Mouse (Mus musculus) CD4-positive, CD25-positive, alpha-beta regulatory T cell, adult 2 months (primary cell): ENCODE measurements around the gene Prkaca.

Experiments used
- DNase-seq: peaks from one replicate; pipeline ENCODE4 v3.0.0-alpha.2; 2012; ENCODE audit warnings: low read depth, low spot score

Prkaca gene

DNA sequence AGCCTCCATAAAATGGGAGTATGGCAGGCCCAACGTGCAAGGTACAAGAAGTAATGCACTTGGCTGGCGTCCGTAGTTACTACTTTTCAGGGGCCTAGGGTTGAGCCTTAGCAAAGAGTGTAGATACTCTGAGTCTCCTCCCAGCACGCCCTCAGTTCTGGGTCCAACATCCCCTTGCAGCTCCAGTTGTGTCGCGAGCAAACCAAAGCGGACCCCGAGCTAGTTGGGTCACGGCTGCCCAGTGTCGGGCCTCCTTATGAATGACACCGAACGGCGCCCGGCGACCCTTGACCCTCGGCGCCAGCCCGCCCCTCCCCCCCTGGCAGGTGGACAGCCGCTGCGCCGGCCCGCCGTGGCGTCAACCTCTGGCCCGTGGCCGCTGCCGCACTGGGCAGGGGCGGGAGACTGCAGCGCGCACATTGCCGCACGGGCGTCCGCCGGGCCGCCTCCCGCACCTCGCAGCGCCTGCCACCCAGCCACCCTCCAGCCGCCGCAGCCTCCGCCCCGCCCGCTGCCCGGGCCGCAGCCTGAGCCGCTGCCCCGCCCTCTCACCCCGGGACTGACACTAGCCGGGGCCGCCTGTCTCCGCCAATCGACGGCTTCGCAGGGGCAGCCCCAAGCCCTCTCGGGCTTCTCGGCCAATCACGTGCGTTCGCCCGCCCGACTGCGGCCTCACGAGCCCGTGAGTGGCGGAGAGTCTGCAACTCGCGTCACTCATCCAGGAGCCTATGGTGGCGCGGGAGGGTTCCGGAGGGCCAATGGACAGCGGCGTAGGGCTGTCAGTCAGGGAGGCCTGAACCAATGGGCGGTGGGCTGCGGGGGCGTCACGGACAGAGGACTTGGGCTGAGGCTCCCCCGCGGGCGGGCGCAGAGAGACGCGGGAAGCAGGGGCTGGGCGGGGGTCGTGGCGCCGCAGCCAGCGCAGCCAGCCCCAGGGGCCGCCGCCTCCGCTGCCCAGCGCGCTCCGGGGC is at the start of gene Prkaca:
TSS of gene Prkaca (plus strand) at position 844 of the 971 bp plus-strand sequence.
- DNase-seq: peak; percentile 98

DNA sequence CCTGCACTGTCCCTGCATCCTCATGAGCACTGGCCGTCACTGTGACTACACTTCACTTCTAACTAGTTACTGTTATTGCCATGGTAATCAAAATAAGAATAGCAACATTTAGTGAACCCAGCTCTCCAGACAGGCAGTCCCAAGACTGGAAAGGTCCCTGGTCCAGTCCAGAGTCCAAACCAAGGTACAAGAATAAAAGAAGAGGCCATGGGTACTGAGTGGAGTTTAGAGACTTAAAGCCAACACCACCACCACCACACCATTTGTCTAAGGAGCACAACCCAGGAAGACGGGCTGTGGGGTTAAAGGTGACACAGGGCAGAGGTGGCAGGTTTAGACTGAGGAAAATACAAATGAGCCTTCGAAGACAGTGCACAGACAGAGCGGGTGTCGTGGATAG is 48.2 kb upstream of the Prkaca start:
- no peak for DNase-seq

DNA sequence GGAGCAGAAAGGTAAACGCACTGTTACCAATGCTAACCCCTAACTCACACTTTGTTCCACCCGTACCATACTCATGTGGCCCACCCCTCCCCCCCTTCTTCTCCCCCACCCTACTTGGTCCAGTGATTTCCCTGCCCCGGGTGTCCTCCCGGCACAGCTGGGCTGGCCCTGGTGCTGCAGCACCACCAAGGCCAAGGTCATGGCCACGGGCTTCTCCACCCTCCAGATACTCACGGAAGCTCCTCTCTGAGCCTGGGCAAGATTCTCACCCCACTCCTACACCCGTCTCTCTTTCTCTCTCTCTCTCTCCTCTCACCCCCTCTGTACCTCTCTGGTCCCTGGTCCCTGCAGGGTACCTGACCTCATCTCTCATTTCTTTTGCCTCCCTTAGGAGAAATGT is 46.5 kb upstream of the Prkaca start:
- DNase-seq: no peak

DNA sequence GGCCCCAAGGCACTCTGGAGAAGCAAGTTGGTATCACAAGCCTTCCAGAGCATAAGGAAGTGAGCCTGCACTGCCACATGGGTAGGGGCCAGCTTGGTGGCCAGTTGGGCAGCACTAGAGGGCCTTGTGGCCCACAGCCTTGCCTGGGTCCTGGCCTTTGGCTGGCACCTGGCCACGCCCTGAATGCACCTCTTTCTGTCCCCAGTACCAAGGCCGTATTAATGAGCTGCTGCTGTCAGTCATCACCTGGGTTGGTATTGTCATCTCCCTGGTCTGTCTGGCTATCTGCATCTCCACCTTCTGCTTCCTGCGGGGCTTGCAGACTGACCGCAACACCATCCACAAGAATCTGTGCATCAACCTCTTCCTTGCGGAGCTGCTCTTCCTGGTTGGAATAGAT is 38.6 kb upstream of the Prkaca start:
- DNase-seq: no peak

DNA sequence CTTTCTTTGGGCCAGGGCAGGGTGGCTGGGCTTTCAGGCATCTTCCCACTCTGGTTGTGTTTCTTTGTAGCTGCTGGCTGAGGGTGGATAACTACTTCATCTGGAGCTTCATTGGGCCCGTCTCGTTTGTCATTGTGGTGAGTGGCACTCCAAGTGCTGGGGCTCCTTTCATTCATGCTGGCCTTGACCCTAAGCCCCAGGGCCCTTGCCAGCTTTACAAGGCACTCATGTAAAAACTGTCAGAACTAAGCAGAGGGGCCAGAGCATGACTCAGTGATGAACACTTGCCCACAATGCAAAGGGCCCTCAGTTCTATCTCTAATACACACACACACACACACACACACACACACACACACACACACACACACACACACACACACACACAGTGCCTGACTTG is 37.8 kb upstream of the Prkaca start:
- no peak for DNase-seq

DNA sequence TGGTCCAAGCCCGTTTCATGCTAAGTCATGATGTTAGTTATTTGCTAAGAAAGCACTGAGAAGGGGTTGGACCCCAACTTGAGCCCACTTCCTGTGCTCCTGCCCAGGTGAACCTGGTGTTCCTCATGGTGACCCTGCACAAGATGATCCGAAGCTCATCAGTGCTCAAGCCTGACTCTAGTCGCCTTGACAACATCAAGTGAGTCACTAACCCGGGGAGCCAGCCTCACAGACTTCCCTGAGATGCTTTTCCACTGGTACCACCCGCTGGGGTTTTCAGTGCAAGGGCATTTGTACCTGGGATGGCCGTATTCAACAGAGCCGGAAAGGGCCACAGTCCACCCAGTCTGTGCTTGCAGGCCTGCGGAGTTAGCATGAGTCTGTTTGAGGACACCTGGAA is 37.4 kb upstream of the Prkaca start:
- no peak for DNase-seq

DNA sequence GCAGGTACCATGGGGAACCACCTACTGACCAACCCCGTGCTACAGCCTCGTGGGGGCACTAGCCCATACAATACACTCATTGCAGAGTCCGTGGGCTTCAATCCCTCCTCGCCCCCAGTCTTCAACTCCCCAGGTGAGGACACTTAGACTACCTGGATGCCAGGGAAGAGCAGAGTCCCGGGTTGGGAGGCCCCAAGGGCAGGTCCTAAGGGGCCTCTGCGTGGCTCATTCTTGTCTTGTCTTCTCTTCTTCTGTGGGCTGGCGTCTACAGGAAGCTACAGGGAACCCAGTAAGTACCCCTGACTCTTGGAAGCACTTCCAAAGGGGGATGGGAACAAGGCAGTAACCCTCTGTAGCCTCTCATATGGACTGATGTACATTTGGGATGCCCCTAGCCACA is 35.1 kb upstream of the Prkaca start:
- DNase-seq: no peak

DNA sequence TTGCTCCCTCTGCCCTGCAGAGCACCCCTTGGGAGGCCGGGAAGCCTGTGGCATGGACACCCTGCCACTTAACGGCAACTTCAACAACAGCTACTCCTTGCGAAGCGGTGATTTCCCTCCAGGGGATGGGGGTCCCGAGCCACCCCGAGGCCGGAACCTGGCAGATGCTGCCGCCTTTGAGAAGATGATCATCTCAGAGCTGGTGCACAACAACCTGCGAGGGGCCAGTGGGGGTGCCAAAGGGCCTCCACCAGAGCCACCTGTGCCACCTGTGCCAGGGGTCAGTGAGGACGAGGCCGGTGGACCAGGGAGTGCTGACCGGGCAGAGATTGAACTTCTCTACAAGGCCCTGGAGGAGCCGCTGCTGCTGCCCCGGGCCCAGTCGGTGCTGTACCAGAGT is 34.5 kb upstream of the Prkaca start:
- DNase-seq: no peak

DNA sequence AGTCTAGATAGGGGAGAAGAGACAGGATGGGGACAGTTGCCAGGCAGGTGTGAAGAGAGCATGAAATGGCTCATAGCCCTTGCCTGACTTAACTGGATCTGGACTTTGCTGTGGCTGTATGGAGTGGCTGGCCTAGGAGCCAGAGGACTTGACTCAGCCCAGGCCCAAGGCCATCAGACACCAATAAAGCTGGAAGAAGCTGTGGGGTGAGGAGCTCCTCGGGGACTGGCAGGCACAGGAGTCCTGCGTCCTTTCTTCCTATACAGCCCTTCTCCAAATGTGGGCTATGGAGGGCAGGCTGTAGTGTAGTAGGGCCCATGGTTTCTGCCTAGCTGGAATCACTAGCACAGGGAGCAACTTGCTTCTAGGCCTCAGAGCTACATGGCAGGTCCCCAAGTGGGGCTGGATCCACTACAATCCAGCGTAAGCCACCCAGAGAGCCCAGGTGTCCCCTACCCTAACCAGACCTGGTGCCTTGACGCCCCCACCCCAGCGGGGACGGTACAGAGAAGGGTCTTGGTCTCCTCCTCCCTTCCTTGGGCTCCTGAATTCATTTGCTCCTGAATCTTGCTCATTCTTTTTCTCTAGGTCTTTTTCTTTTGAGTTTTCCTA is 31.6 kb upstream of the Prkaca start:
- no peak for DNase-seq

DNA sequence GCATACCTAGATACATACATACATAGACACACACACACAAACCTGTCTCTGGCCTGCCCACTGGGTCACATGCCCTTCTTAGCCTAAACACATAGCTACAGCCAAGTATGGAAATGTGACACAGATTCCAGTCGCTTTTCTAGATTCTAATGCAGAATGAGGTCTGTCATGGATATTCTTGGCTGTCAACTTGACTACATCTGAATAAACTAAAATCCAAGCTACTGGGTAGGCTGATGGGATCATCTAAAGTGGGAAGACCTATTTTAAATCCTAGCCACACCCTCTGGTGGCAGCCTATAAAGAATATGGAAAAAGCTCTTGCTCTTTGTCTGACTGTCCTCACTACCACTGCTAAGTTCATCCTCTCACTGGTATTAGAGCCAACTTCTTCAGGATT is 30.3 kb upstream of the Prkaca start:
- no peak for DNase-seq

DNA sequence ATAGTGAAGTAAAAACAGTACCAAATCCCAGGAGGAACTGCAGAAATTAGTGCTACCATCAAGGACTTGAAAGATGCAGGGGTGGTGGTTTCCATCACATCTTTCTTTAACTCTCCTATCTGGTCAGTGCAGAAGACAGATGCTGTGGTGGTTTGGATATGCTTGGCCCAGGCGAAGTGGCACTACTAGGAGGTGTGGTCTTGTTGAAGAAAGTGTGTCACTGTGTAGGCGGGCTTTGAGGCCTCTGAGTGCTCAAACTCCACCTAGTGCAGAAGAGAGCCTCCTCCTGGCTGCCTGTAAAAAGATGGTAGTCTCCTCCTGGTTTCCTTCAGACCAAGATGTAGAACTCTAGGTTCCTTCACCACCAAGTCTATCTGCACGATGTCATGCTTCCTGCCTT is 27.3 kb upstream of the Prkaca start:
- DNase-seq: peak; percentile 32

DNA sequence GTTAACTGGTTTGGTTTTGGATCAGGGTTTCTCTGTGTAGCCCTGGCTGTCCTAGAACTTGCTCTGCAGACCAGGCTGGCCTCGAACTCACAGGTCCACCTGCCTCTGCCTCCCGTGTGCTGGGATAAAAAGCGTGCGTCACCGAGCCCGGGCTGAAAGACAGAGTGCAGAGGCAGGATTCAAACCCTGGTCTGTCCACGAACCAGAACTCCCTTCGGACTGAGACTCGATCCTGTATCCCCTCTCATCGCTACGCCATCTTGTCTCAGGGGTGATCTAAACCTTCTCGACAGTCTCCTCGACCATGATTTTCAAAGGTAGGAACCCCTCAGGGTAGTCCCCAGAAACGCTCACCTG is 18.1 kb upstream of the Prkaca start:
- no peak for DNase-seq

DNA sequence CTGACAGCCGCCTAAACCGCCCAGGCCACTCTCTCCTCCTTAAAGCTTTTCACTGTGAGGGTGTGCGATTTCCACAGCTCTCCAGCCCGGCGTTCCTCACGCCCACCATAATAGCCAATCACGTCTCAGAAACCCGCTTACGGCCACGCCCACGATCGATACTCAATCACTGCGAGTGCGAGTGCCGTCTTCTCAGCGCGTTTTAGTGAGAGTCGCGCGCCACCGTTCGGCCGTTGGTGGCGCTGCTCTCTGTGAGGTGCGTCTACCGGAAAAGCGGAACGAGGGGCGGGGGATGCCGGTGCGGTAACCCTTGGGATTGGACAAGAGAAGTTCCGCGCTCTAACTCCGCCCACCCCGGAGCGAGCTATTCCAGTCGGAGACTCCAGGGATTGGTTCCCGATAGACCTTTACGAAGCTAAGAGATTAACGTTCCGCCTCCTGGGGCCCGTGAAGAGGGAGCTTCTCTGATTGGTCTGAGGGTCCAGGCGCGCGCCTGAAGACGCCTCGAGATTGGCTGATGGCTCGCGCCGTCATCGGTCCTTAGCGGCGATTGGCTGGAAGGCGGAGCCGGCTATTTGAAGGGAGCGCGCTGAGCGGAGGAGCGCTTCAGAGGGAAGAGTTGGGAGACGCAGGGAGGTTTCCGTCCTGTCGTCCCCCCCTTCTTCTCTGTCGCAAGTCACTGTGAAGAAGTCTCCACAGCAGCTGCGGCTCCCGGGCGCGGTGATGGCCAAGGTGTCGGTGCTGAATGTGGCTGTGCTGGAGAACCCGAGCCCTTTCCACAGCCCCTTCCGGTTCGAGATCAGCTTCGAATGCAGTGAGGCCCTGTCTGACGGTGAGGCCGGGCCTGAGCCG is 17.5 kb upstream of the Prkaca start, which contains the start of the genes Gm10644 and Asf1b:
TSS of gene Gm10644 (minus strand) at position 100 of the 852 bp plus-strand sequence.
TSS of gene Asf1b (plus strand) at position 402 of the 852 bp plus-strand sequence.
- peak; percentile 99 for DNase-seq

DNA sequence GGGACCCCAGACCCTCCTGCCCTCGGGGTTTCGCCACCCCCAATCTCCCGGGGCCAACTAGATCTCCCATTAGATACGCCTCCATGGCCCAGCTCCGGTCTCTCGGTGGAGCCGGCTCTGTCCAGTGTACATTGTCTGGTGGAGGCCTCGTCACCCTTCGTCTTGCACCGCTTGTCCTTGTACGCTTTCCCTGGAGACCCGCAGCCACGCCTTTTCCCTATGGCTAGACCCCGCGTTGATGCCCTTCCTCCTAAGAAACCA is 16.9 kb upstream of the Prkaca start:
- no peak for DNase-seq

DNA sequence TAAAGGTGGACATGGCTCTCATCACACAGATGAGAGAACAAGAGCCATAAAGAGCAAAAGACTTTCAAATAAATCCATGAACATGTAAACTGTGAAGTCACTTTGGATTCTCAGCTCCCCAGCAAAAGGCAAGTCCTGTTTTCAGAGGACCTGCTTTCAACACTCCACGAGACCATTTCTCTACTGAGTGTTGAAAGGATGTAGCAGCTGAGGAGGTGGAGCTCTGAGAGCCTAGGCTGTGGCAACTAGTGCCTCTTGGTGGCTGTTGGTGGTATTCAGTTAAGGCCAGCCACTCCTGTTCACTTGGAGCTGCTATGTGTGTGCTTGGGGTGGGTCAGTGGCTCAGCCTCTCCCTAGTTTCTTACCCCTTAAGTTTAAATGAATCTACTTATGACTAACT is 16.0 kb upstream of the Prkaca start:
- DNase-seq: peak; percentile 69

DNA sequence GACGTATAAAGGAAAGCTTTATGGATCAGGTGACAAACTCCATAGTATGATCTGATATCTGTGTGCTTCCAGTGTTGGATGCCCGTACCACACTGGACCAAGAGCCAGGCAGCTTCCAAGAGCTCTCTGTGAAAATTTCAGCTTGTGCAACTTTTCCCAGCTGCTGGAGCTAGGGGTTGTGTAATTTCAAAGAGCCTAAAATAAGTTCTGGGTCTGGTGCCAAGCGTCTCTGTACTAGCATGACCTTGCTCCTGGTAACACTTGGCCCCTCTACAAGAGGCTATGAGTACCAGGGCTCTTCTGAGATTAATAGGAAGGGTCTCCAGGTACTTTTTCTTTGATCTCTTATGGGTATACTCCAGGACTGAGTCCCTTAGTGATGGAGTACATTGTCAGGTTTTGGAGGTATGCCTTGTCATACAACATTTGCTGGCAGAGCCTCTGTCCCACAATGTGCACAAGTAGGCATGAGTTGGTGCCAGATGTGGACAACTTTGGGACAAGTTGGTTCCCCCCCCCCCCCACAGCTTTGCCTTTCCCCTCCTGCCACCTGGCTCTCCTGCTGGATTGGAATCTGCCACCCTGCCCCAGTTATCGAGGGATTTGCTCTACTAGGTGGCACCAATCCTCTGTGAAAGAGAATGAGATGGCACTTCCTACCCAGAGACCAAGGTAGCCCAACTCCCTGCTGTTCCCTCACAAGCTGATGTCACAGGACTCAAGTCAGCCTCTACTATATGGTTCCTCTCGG is 8.6 kb upstream of the Prkaca start:
- DNase-seq: no peak

DNA sequence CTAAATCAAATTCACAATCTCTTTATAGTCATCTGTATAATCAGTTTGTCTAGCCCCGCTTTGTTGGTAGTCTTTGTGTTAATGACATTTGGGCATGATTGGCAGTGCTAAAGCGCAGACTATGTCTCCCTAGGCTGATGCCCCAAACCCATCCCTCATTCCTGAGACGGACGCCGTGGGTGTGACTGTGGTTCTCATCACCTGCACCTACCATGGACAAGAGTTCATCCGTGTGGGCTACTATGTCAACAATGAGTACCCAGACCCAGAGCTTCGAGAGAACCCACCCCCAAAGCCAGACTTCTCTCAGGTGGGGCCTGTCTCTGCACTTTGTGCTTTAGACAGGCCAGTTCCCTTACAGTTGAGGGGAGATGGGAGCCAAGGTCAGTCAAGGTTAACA is 5.1 kb upstream of the Prkaca start:
- DNase-seq: no peak

DNA sequence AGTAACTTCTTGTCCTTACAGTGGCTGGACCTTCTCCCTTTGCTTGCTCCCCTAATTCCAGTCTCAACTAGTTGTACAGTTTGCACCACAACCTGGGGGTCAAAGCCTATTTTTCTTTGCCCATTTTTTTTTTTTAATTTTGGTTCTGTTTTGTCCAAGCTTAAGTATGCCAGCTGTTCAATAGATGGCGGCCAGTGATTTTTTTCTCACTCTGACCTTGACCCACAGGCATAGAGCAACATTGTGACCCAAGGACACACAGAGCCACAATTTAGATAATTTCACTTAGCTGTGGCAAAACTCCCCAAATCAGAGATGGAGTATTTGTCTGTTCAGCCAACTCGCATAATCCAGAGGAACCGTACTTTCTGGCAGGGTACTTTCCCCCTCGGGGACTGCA is 1.7 kb upstream of the Prkaca start:
- no peak for DNase-seq

DNA sequence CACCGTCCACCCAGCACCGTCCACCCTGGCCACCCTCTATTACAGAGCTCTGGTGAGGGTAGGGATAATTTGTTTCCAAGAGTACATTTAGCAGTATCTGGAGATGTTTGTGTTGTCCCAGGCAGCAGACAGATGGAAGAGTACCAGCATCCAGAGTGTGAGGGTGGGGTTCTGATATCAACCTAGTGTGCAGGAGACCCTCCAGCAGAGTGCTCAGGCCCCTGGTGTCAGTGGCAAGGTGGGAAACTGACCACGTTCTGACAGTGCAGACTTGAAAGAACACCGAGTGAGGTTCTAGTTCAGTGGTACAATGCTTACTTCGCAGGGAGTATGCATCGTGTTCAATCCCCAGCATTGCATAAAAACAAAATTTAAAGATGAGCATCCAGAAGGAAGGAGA is 1.1 kb upstream of the Prkaca start:
- DNase-seq: peak; percentile 11

DNA sequence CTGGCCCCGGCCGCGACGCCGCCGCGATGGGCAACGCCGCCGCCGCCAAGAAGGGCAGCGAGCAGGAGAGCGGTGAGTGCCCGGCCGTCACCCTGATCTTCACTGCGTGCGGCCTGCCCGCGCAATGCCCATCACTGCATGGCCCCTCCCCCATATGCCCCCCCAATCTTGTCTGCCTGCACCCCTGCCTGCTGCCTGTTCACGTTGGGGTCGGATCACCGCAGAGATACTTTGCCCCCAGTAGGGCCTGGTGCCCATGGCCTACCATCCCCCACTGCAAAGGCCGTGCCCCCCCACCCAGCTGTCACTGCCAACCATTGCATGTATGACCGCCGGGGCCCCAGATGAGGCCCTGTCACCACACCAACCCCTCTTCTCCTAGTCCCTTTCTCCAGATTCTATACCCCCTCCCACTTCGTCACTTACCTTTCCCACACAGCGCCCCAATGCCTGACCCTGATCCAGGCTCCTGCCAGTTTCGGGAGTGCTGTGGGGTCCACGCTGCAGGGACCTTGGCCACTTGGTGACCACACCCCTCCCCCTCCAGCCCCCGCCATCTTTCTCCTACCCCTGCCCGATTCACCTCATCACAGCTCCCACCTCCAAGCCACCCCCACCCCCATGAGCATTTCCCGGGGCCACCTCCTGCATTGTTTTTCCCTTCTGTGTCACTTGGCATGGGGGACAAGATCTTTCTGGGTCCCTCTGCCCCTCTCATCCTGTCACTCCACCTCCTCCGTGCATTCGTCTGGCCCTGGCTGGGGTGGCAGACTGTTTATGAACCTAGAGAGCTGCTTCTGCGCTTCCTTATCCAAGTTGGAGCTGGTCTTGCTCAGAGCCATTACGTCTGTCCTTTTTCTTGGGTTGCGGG is 603 bp downstream of the Prkaca start:
- DNase-seq: peak; percentile 51

DNA sequence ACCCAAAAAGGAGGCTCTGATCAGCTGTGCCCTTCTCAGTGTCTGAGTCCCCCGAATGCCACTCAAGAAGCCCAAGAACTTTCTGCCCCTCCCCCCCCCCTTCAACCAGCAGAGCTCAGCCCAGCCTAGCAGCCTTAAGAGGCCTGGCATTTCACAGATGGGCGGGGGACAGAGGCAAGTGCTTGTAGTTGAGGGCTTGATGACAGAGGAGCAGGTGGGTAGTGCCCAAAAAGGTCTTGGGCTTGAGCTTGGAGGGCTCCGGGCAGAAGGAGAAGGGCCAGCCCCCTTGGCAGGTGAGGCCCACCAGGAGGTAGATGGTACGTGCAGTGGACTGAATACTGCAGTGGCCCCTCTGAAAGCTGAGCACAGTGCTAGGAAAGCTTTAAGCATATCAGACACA is 1.7 kb downstream of the Prkaca start:
- no peak for DNase-seq
